Mouse (Mus musculus) myocyte (in vitro differentiated cells): Measurements from ENCODE around the gene Scamp4.

Source experiments
- CEBPB ChIP-seq: IDR thresholded peaks from 2 replicates; pipeline ENCODE4 v1.6.1; 2011; ENCODE audit warnings: mild to moderate bottlenecking, moderate library complexity; ENCODE audit not compliant: poor library complexity, insufficient read depth, severe bottlenecking
- MAX ChIP-seq: IDR thresholded peaks from one replicate; pipeline ENCODE4 v1.6.1; 2011; ENCODE audit warnings: low read depth, mild to moderate bottlenecking, control low read depth
- POLR2A ChIP-seq: IDR thresholded peaks from one replicate; pipeline ENCODE4 v1.6.1; 2011; ENCODE audit warnings: low read depth, mild to moderate bottlenecking, control low read depth, moderate library complexity; ENCODE audit not compliant: insufficient read length
- POLR2AphosphoS2 ChIP-seq: IDR thresholded peaks from one replicate; pipeline ENCODE4 v1.6.1; 2011; ENCODE audit warnings: low read depth, control low read depth; ENCODE audit not compliant: insufficient read length
- TCF12 ChIP-seq: IDR thresholded peaks from one replicate; pipeline ENCODE4 v1.6.1; 2011; ENCODE audit warnings: mild to moderate bottlenecking, control low read depth; ENCODE audit not compliant: poor library complexity, insufficient read depth, severe bottlenecking
- USF1 ChIP-seq: IDR thresholded peaks from one replicate; pipeline ENCODE4 v1.6.1; 2011; ENCODE audit warnings: low read depth, mild to moderate bottlenecking, control low read depth, moderate library complexity

- TF ChIP-seq MAX (no peak), CEBPB (no peak), POLR2AphosphoS2 (no peak), POLR2A (no peak), TCF12 (no peak), USF1 (no peak)
Observed at GRCm38 (mm10) chr10:80570871-80571836, 31.5 kb upstream of the Scamp4 start.
